Mouse (Mus musculus): Measurements from ENCODE around the gene Wfdc17. TPM values are rescaled to one million over a fixed set of nuclear protein-coding genes. Genes with fewer than 3 reads are reported as not detected.

Wfdc17 gene
- polyA plus RNA-seq, 1 experiment, result 2.1 TPM

DNA sequence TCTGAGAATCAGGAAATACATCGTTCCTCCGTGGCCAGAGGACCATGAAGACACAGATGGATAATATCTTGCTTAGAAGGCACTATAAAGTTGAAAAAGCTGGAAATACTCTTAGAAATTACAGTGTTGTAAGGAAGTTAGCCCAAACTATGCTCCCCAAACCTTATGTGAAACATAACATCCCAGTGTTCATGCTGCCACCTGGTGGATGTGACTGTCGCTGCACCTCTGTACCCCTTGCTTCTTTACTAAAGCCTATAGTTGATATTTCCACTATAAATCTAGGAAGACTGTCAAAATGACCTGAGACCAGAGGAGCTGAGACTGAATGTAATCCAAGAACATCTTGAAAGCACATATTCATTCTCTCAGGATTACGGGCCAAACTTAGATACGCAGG lies 35.5 kb downstream of the Wfdc17 start:
- DNase-seq (ENCODE audit: extremely low spot score in 1 of 2, low spot score in 1 of 2), result peak; percentile 69 to 94

DNA sequence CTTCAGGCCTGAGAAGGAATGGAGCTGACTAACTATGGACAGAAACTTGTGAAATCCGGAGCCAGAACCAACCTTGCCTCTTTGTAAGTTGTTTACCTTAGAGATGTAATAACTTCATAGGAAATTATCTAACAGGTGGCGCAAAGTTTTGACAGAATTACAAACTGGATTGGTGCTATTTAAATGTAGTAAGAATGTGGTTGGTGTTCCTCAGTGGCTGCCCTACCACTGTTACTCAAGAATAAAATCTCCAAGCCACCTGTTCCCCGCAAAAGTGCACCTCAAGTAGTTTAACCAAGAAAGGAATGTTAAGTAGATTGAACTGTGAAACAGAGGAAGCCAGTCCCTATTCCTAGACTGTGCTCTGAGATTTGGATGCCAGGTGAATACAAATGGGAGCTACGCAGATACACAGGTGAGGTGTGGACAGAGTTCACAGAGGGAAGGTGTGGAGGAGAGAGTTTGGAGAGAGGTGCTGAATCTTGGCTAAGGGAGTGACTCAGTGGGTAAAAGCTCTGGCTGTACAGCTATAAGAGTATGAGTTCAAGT lies 36.7 kb downstream of the Wfdc17 start:
- no peak for DNase-seq (ENCODE audit: extremely low spot score in 1 of 2, low spot score in 1 of 2)

DNA sequence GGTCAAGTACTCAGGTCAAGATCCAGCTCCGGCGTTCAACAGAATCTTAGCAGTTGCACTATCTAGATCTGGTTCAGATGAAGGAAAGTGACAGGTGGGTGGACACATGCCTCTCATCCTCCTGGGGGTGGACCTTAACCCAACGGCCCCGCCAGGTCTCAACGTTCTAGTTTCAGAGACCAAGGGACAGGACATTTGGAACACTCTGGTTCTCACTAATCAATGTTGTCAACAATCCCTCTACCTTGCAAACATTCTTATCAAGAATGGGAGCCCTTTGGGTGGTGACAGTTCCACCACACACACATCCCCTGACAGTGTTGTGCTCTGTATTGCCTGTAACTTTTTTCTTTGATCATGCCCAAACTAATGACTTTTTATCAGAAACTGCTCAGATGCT lies 38.0 kb downstream of the Wfdc17 start:
- DNase-seq (ENCODE audit: extremely low spot score in 1 of 2, low spot score in 1 of 2), result no peak

DNA sequence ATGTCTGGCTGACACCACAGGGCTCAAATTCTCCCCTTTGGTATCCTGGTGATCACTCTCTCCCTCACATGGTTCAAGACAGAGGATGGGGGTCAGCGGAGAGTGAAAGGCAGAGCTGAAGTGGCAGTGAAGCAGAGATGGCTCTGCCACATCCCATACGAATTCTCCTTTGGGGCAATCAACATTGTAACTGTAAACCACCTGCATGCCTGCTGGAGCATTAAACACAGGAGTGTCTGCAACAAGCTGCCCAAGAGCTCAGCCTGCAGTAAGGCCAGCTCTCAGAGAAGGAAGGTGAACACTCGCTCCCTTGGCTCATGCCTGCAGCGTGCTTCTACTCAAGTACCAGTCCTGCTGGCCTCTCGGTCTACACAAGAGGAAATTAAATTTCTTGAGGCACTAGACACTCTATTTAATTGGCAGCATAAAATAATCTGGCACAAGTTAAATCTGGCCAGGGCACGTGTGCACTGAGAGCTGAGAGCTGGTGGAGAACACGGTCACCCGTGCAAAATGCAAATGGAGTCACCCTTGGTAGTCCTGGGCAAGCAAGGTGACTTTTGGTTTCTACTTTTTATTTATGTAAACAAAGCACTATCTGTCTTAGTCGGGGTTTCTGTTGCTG lies 39.1 kb downstream of the Wfdc17 start:
- no peak for DNase-seq (ENCODE audit: extremely low spot score in 1 of 2, low spot score in 1 of 2)

DNA sequence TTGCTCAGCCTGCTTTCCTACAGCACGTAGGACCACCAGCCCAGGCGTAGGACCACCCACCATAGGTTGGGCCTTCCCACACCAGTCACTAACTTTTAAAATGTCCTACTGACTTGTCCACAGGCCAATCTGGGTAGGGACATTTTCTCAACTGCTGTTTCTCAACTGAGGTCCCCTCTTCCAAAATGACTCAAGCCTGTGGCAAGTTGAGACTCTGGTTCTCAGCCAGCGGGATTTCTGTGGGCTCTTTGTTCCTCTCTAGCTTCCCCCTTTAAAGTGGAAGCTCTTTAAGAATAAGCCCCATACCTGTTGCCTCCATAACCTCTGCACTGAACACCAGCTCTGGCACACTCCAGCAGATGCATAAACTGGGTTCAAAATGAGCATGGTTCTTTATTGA lies 39.7 kb downstream of the Wfdc17 start:
- DNase-seq (ENCODE audit: extremely low spot score in 1 of 2, low spot score in 1 of 2), result no peak

DNA sequence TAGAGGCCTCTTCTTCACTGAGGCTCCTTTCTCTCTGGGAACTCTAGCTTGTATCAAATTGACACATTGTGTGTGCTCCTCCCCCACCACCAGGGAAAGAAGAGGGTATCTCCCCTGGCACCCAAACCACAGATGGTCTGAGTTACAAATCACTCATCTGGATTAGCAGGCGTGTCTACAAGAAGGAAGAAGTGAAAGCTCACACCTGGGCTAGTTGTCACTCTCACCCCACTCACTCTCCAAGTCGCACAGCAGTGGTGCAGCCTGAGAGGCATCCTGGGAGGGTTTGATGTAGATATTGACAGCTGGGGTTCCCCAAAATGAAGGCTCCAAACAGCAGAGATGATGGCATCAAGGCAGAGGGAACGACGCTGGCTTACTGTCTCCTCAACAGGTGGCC lies 42.4 kb downstream of the Wfdc17 start:
- no peak for DNase-seq (ENCODE audit: extremely low spot score in 1 of 2, low spot score in 1 of 2)

DNA sequence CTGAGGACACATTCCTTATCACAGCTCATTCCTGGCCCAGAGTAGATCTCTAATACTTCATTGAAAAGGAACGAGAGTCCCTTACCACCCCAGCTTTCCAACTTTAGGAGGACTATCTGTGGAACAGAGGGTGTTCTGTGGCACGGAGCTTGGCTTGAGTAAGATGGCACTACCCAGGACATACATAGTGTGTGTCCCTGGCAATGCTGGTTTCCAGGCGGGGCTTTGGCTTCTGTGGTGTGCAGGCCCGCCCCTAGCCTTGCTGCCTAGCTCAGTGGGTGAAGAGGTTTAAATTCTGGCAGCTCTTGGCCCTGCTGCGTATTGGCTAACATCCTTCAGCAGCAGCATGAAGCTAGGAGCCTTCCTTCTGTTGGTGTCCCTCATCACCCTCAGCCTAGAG lies 42.9 kb downstream of the Wfdc17 start, which contains the start of gene Wfdc21:
TSS of gene Wfdc21 (plus strand) at position 260 of the 400 bp plus-strand sequence.
- no peak for DNase-seq (ENCODE audit: extremely low spot score in 1 of 2, low spot score in 1 of 2)

DNA sequence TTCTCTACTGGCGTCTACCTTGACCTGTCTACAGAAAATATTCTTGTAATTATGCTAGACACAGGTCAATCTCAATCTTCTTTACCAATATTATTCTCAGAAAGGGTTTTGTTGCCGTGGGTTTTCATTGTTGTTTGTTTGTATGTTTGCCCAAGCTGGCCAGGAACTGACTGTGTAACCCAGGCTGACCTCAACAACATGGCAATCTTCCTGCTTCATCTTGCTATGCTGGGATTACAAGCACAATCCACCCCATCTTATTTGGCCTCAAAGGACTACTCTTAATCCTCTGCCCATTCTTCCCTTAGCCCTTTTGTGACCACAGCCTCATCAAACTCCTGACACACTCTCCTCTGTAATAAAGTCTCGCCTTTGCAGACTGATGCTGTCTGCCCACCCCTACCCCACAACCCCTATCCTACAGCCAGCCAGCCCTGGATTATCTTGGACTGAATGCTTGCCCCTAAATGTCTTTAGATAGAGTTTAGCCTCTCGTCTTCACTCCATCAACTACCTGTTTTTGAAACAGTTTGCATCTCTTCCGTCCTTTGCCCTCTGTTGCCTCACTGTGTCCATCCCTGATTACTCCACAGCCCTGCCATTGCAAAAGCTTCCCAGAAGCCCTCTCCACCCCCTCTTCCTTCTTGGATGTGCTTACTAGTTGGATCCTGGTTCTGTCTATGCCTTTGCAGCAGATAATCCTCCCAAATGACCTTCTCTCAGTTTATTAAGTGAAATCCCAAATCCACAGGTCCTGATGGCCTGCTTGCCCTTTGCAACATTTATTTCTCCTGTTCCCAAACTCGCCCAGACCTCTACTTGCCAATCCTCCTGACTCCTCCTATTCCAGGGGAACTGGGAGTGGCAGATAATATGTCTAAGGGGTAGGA lies 43.8 kb downstream of the Wfdc17 start:
- DNase-seq (ENCODE audit: extremely low spot score in 1 of 2, low spot score in 1 of 2), result no peak

DNA sequence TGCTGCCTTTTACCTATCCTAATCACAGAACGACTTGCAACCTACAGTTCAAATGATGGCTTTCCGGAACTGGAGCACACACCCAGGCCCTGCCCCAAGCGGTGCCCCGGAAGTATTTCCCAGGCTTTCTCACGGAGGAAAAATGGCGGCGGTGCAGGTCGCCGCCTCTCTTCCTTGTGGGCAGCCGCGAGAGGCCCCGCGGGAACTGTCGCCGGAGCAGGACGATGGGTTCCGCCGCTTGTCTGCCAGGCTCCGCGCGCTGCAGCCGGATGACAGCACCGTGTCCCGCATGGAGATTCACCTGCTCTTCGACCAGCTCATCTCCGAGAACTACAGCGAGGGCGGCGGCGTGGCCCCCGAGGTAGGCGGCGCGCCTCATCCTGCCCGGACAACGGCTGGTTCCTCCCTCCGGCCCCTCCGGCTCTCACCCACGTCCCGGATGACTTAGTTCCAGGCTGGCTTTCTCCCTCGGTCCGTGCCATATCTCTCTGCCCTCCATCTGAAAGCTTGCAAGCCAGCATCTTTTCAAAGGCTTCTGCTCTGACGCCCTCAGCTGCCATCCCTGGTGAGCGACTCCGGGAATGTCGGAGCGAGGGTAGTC lies 49.9 kb downstream of the Wfdc17 start, which contains the start of gene Heatr6:
TSS of gene Heatr6 (plus strand) at position 116 of the 601 bp plus-strand sequence.
- DNase-seq (ENCODE audit: extremely low spot score in 1 of 2, low spot score in 1 of 2), result peak; percentile 77 to 91

DNA sequence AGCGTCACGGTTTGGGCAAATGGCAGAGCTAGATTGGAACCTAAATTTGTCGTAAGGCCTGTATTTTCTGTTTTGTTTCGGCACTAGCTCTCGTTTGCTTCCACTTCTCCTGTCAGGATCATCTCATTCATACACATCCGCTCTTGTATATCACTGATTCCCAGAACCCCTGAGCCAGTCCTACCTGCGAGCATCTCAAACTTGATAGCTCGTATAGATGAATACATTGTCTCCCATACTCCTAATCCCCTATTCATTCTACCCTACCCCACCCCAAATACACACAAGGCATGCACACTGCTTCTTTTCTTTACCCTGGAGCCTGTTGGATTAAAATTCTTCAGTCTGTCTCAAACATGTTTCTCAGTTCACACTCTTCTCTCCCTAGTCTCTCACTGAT lies 50.4 kb downstream of the Wfdc17 start:
- DNase-seq (ENCODE audit: extremely low spot score in 1 of 2, low spot score in 1 of 2), result peak in 1 of 2 experiments; percentile 3

Other genes starting within 250 kb of the Wfdc17 start
- gene Mmp28, start 240.9 kb upstream of the Wfdc17 start, polyA plus RNA-seq (2012; rRNA removed), result 3.6 and 3.9 TPM in 2 replicates
- gene Taf15, start 230.9 kb upstream of the Wfdc17 start, polyA plus RNA-seq (2012; rRNA removed), result 70.8 and 70.9 TPM in 2 replicates
- not detected in 2 replicates for gene Heatr9, start 181.8 kb upstream of the Wfdc17 start, polyA plus RNA-seq (2012; rRNA removed)
- gene Ccl5, start 173.5 kb upstream of the Wfdc17 start, polyA plus RNA-seq (2012; rRNA removed), result 0.69 and 1.00 TPM in 2 replicates
- 1.8 TPM in 2 replicates for gene Ccl9, start 125.4 kb upstream of the Wfdc17 start, polyA plus RNA-seq (2012; rRNA removed)
- 2.6 and 2.9 TPM in 2 replicates for gene Ccl6, start 110.9 kb upstream of the Wfdc17 start, polyA plus RNA-seq (2012; rRNA removed)
- not detected in 2 replicates for gene Rpl9-ps1, start 58.4 kb upstream of the Wfdc17 start, polyA plus RNA-seq (2012; rRNA removed)
- 1.1 and 1.3 TPM in 2 replicates for gene Ccl3, start 54.6 kb upstream of the Wfdc17 start, polyA plus RNA-seq (2012; rRNA removed)
- 0.56 and 0.61 TPM in 2 replicates for gene Ccl4, start 41.4 kb upstream of the Wfdc17 start, polyA plus RNA-seq (2012; rRNA removed)
- 3.9 and 4.7 TPM in 2 replicates for gene Wfdc18, start 5.0 kb downstream of the Wfdc17 start, polyA plus RNA-seq (2012; rRNA removed)
- gene Wfdc21, start 42.9 kb downstream of the Wfdc17 start, polyA plus RNA-seq (2012; rRNA removed), result not detected in 2 replicates
- 17.9 and 18.5 TPM in 2 replicates for gene Heatr6, start 49.7 kb downstream of the Wfdc17 start, polyA plus RNA-seq (2012; rRNA removed)
- gene Hnf1b, start 146.1 kb downstream of the Wfdc17 start, polyA plus RNA-seq (2012; rRNA removed), result 0.08 and 0.13 TPM in 2 replicates
- 12.3 and 16.0 TPM in 2 replicates for gene Ddx52, start 238.1 kb downstream of the Wfdc17 start, polyA plus RNA-seq (2012; rRNA removed)